Mouse (Mus musculus) C2C12 (cell line): ENCODE measurements around the gene Sgip1.

Experiments
- CEBPB ChIP-seq: IDR thresholded peaks from one replicate; pipeline ENCODE4 v1.6.1; 2011; ENCODE audit warnings: low read depth, mild to moderate bottlenecking, control low read depth, moderate library complexity
- CTCF ChIP-seq: IDR thresholded peaks from one replicate; pipeline ENCODE4 v1.5.1; 2011; ENCODE audit not compliant: control insufficient read depth, insufficient read depth, insufficient read length
- MAX ChIP-seq: IDR thresholded peaks from one replicate; pipeline ENCODE4 v1.6.1; 2011; ENCODE audit warnings: mild to moderate bottlenecking, control low read depth

DNA sequence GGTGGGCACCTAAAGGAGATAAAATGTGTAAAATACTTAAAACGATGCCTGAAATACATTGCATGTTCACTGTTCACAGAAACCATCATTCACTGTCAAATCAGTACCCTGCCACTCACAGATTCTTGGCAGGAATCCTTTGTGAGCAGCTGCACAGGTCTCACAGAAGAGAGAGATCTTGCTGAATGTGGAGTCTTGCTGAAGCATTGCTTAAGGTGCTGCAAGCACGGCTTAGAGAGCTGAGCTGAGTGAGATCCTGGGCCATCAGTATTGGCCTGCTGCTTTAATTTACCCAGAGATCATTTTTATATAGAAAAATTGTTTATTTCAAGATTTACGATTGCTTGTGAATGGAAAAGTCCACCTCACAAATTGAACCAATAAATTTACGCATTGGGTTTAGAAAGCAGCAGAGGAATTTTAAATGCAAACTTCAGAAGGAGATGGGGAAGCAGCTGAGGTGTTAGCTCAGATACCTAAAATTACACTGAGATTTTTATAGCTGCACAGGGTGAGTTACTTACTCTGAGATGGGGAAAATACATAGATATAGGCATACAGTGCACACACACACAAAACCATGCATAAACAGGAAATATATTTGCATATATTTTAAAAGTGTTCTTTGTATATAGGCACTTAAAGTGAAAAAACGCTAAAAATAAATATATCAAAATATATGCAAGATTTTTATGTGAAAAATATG, 23.8 kb upstream of the Sgip1 start:
- TF ChIP-seq CTCF (no peak), MAX (no peak), CEBPB (no peak)
